Mouse (Mus musculus) brain, adult 2 months (tissue): ENCODE measurements around the gene Alkbh2.

Source experiments
- DNase-seq: peaks from one replicate; pipeline ENCODE4 v3.0.0; 2011; ENCODE audit warnings: low read depth, low spot score

Alkbh2 gene

GRCm38 (mm10) chr5:114101873-114102272 lies 26.1 kb downstream of the Alkbh2 start:
- DNase-seq = peak; percentile 79

DNA sequence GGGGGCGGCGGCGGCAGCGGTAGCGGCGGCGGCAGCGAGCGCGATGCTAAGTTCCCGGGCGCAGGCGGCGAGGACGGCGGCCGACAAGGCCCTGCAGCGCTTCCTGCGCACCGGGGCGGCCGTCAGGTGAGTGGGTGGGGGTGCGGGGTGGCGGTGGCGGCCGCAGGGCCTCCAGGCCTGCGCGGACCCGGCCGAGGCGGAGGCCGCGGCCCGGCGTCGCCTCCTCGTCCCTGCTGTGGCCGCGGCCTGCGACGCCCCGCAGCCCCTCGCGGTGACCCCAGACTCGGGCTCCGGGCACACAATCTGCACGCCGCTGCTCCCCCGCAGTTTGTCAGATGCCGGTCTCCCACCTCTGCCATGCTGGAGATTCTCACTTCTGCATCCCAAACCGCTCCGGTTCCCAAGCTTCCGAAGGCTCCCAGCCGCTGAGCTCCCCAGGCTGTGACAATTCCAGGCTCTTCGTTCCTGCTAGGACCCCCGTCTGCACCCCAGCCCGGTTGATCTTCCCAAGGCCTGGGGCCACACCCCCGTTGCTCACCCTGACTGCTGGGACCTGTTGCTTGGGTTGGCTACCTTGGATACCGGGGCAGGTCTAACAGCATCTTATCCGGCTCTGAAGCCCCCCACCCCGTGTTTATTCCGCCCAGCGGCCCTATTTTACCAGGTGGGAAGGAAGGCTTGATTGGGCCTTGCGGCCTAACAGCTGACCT lies 27.5 kb downstream of the Alkbh2 start:
- DNase-seq = peak; percentile 15

DNA sequence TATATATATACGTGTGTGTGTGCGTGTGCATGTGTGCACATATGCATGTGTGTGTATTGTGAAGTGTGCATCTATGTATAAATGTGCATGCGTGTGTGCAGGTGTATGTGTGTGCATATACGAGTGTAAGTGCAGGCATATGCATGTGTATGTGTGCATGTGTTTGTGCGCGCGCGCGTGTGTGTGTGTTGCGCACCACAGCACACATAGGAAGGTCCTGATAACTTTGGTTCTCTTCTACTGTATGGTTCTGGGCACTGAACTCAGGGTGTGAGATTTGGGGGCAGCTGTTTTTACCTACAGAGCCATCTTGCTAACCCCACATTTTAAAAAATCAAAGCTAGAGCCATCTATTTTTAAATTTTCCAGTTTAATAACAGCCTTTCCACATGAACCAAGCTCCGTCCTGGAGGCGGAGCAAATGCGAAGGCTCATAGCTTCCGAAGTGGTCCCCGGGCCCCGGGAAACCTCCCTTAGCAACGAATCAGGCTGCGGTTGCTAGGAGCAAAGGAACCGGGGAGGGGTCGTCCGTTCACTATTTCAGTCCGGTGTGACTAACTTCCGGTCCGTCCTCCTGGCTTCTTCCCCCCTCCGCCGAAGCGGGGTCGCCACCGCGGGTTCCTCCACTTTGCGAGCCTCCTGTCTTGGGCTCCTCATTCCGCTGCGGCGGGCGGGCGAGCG lies 28.2 kb downstream of the Alkbh2 start:
- DNase-seq = peak; percentile 98

GRCm38 (mm10) chr5:114091057-114091807 lies 36.8 kb downstream of the Alkbh2 start, which contains the start of gene Svop:
TSS of gene Svop (minus strand) at chr5:114091570.
- DNase-seq = peak; percentile 93

- peak; percentile 58 for DNase-seq
These were observed 37.5 kb downstream of the Alkbh2 start for GRCm38 (mm10) chr5:114090421-114091013.

DNA sequence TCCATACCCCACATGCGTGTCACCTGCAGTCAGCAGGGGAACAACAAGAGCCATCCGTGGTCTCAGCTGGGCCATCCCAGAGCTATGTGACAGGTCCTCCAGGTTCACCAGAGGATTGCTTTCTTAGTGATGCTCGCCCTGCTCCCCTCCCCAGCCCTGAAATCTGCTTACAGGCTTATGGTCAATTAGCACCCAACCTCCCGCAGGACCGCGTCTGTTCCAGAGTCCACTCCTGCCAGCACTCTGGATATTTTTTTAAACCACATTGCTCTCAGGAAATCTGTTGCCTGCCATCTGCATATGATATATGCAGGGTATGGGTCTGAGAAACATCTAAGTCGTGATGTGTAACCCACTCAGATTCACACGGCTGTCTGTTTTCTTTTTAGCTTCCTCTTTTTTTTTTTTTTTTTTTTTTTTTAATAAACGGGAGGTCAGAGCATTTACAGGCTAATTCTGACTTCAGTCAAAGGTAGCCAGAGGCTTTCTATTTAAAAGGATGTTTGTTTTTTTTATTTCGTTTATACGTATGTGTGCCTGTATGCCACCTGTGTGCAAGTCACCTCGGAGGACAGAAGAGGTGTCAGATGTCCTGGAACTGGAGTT lies 40.0 kb downstream of the Alkbh2 start:
- DNase-seq = peak; percentile 86

GRCm38 (mm10) chr5:114085501-114085900 lies 42.5 kb downstream of the Alkbh2 start:
- peak; percentile 82 for DNase-seq

DNA sequence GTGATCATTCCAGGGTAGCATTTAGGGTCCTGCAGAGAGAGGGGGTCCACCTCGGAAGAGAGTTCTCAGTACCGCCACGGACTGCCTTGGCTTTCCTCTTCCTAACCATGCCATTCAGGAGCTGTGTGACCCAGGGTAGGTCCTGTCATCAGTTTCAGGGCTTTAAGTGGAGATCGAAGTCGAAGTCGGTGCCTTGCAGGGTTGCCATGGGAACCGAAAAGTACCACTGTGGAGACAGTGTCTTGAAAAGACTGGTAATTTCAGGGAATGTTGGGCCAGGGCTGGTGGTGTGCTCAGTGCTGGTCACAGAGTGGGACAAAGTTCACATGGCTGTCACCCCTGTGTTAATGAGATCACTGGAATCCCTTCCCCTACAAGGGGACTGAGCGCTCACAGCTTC lies 51.0 kb downstream of the Alkbh2 start:
- DNase-seq = peak; percentile 67
